Mouse (Mus musculus): ENCODE measurements at regions not wholly inside any gene's neighbourhood (a gene's known extent, or its start where the extent isn't known, plus 50 kb on each side); places are given as distances from the start of the nearest gene placed in this dataset.

GRCm38 (mm10) chr8:28595880-28596279, 1148.4 kb downstream of the Poteg start:
- no peaks in the 10 kb centered on the region for H3K36me3 ChIP-seq (ENCODE audit: control insufficient read depth, insufficient read depth)
- no peak overlapping the region for H3K4me3 ChIP-seq (ENCODE audit: low read length)
- H3K27ac ChIP-seq (ENCODE audit: low read length): peak overlapping the region; percentile 79
- 0 out of 2 replicates have a peak overlapping the region, but pooled peaks have one; percentile 25 for H3K4me2 ChIP-seq (ENCODE audit: low read depth, low read length)
- no peaks in the 10 kb centered on the region for H3K27me3 ChIP-seq (ENCODE audit: control insufficient read depth, insufficient read depth, low read length)
- 91% methylated on average over 5 of the region's 5 CpGs for WGBS
- H3K9me3 ChIP-seq (replicated peaks; ENCODE audit: control insufficient read depth, low read length): no peaks in the 10 kb centered on the region
- no peak for ATAC-seq (replicated peaks; ENCODE audit: extremely low read depth, insufficient read depth, low FRiP score)
- H3K4me1 ChIP-seq (ENCODE audit: control insufficient read depth, insufficient read depth, low read length): peaks cover 16% of the 10 kb centered on the region; the same call in 1 of the 2 replicates
- no peak overlapping the region for H3K9ac ChIP-seq (ENCODE audit: low read length)
